Mouse (Mus musculus): ENCODE measurements around the gene Dvl3.

GRCm38 (mm10) chr16:20523886-20524285, 7.1 kb downstream of the Dvl3 start:
- no peak for TF ChIP-seq POLR2A (IDR thresholded peaks at IDR 0.05; ENCODE audit: low read depth, low read length)
- no peak for TF ChIP-seq CTCF (IDR thresholded peaks at IDR 0.05; ENCODE audit: extremely low read depth, insufficient read depth, insufficient read length, insufficient replicate concordance)
